Mouse (Mus musculus) ES-E14 (cell line): ENCODE results near the gene Psmb2. TPM values are rescaled to one million over a fixed set of nuclear protein-coding genes. Genes with fewer than 3 reads are reported as not detected.

Experiments used
- DNase-seq: peaks from one replicate; pipeline ENCODE4 v3.0.0-alpha.2; 2013; ENCODE audit warnings: low read depth, low spot score
- H3K27ac ChIP-seq: 2 replicates; pipeline ENCODE4 v1.5.1; 2012; ENCODE audit warnings: low read depth, mild to moderate bottlenecking, low read length, moderate library complexity, mixed read lengths; ENCODE audit not compliant: poor library complexity, insufficient read depth, severe bottlenecking
- H3K36me3 ChIP-seq: 2 replicates; pipeline ENCODE4 v1.6.1; 2012; ENCODE audit warnings: mild to moderate bottlenecking, low read length, moderate library complexity, mixed read lengths; ENCODE audit not compliant: control insufficient read depth, poor library complexity, insufficient read depth, severe bottlenecking
- H3K4me1 ChIP-seq, 2 experiments: fragments of 150-350 bp in 1 of 2; sonication (generic) in 1 of 2; 2 replicates each; pipeline ENCODE4 v1.6.1; 2012; ENCODE audit warnings: low read length in 2 of 2, mild to moderate bottlenecking in 1 of 2, mixed read lengths in 1 of 2; ENCODE audit not compliant: control insufficient read depth in 2 of 2, insufficient read depth in 2 of 2, poor library complexity in 1 of 2
- H3K4me3 ChIP-seq, 2 experiments: fragments of 150-350 bp in 1 of 2; sonication (generic) in 1 of 2; 2 replicates each; pipeline ENCODE4 v1.5.1; 2012; ENCODE audit warnings: low read length in 2 of 2, low read depth in 1 of 2, mild to moderate bottlenecking in 1 of 2, mixed read lengths in 1 of 2; ENCODE audit not compliant: insufficient read depth in 1 of 2, poor library complexity in 1 of 2, severe bottlenecking in 1 of 2
- H3K9ac ChIP-seq: 2 replicates; pipeline ENCODE4 v1.6.1; 2012; ENCODE audit warnings: low read depth, mild to moderate bottlenecking, low read length, mixed read lengths; ENCODE audit not compliant: poor library complexity, insufficient read depth, severe bottlenecking
- H3K9me3 ChIP-seq: fragments of 150-350 bp; sonication (generic); 2 replicates; pipeline ENCODE4 v1.6.1; 2012; ENCODE audit warnings: low read depth, mild to moderate bottlenecking, low read length; ENCODE audit not compliant: control insufficient read depth, insufficient read depth
- CHD2 ChIP-seq: IDR thresholded peaks from 2 replicates; pipeline ENCODE4 v1.6.1; 2014; ENCODE audit warnings: mild to moderate bottlenecking, low read depth, low read length, inconsistent platforms
- HCFC1 ChIP-seq: IDR thresholded peaks from 2 replicates; pipeline ENCODE4 v1.6.1; 2012; ENCODE audit warnings: low read length, inconsistent platforms, borderline replicate concordance; ENCODE audit not compliant: insufficient read depth
- MAFK ChIP-seq: IDR thresholded peaks from 2 replicates; pipeline ENCODE4 v1.6.1; 2014; ENCODE audit warnings: mild to moderate bottlenecking, low read depth, low read length, inconsistent platforms; ENCODE audit not compliant: insufficient read depth
- ZC3H11A ChIP-seq: IDR thresholded peaks from 2 replicates; pipeline ENCODE4 v1.6.1; 2012; ENCODE audit warnings: low read depth, mild to moderate bottlenecking, inconsistent platforms, low read length, borderline replicate concordance
- ZNF384 ChIP-seq: IDR thresholded peaks from 2 replicates; pipeline ENCODE4 v1.6.1; 2012; ENCODE audit warnings: low read depth, low read length, inconsistent platforms
- in situ Hi-C, 2 experiments: fragments of 600-800 bp; cut with MboI; formaldehyde crosslinking; loops; one replicate each; pipeline ENCODE4 v1.15.1; 2025; ENCODE audit warnings: low sequenced_read_pairs in 2 of 2, inconsistent platforms in 1 of 2; ENCODE audit not compliant: unreplicated experiment in 2 of 2
- total RNA-seq: library from RNA; depleted of rRNA; stranded (reverse); fragments of 300-350 nt; gene quantifications from 2 replicates; pipeline ENCODE4 v1.2.3, GENCODE M21; 2012

Gene Psmb2
- total RNA-seq, 1 experiment: 200 TPM

GRCm38 (mm10) chr4:126682298-126682697, 4.9 kb downstream of the Psmb2 start:
- no peak for DNase-seq
- Histone ChIP-seq H3K9ac (no peak overlapping the region), H3K9me3 (no peaks in the 10 kb centered on the region), H3K4me3 (no peak overlapping the region), H3K4me1 (no peaks in the 10 kb centered on the region; a peak in 2 of 4 replicates), H3K36me3 (peaks cover 14% of the 10 kb centered on the region), H3K27ac (no peak overlapping the region)
- TF ChIP-seq MAFK: no peak
- no peak for TF ChIP-seq ZNF384
- no peak for TF ChIP-seq ZC3H11A
- no peak for TF ChIP-seq CHD2
- TF ChIP-seq HCFC1: no peak
- in situ Hi-C loops: no loop called here

GRCm38 (mm10) chr4:126683084-126683483, 5.7 kb downstream of the Psmb2 start:
- no peak for DNase-seq
- in situ Hi-C loops: no loop called here
- Histone ChIP-seq H3K9ac (no peak overlapping the region), H3K27ac (no peak overlapping the region), H3K4me3 (no peak overlapping the region), H3K4me1 (no peaks in the 10 kb centered on the region; a peak in 2 of 4 replicates), H3K36me3 (peaks cover 16% of the 10 kb centered on the region), H3K9me3 (no peaks in the 10 kb centered on the region)
- TF ChIP-seq CHD2: no peak
- no peak for TF ChIP-seq ZNF384
- no peak for TF ChIP-seq HCFC1
- no peak for TF ChIP-seq MAFK
- TF ChIP-seq ZC3H11A: no peak

- H3K4me3 ChIP-seq: no peak overlapping the region
- no peak overlapping the region for H3K9ac ChIP-seq
- peaks cover 26% of the 10 kb centered on the region for H3K36me3 ChIP-seq
- no peaks in the 10 kb centered on the region for H3K9me3 ChIP-seq
- no peak for DNase-seq
- H3K27ac ChIP-seq: no peak overlapping the region
- no peak for TF ChIP-seq CHD2
- no peak for TF ChIP-seq HCFC1
- no peak for TF ChIP-seq MAFK
- TF ChIP-seq ZNF384: no peak
- no peak for TF ChIP-seq ZC3H11A
- in situ Hi-C loops: no loop called here
- no peaks in the 10 kb centered on the region for H3K4me1 ChIP-seq
Measured at GRCm38 (mm10) chr4:126689457-126689856, 12.0 kb downstream of the Psmb2 start.

- TF ChIP-seq ZC3H11A (no peak), CHD2 (no peak), ZNF384 (no peak), MAFK (no peak), HCFC1 (no peak)
- in situ Hi-C loops: no loop called here
- H3K36me3 ChIP-seq: peaks cover 10% of the 10 kb centered on the region
- H3K4me3 ChIP-seq: no peak overlapping the region
- no peaks in the 10 kb centered on the region for H3K4me1 ChIP-seq
- H3K27ac ChIP-seq: no peak overlapping the region
- H3K9me3 ChIP-seq: no peaks in the 10 kb centered on the region
- H3K9ac ChIP-seq: no peak overlapping the region
- DNase-seq: no peak
Measured at GRCm38 (mm10) chr4:126693021-126693420, 15.6 kb downstream of the Psmb2 start.

GRCm38 (mm10) chr4:126696908-126697307, 19.5 kb downstream of the Psmb2 start:
- peaks cover 9% of the 10 kb centered on the region for H3K36me3 ChIP-seq
- TF ChIP-seq MAFK (no peak), CHD2 (no peak), ZNF384 (no peak), ZC3H11A (no peak), HCFC1 (no peak)
- DNase-seq: no peak
- H3K9ac ChIP-seq: no peak overlapping the region
- H3K4me3 ChIP-seq: no peak overlapping the region
- in situ Hi-C loops: no loop called here
- H3K27ac ChIP-seq: no peak overlapping the region
- peaks cover 0 to 1% of the 10 kb centered on the region in 2 experiments; a peak in 1 of 4 replicates for H3K4me1 ChIP-seq
- no peaks in the 10 kb centered on the region for H3K9me3 ChIP-seq
